Mouse (Mus musculus) lung, adult 18-20 months (tissue): ENCODE measurements around the gene Higd1a.

Experiments
- DNase-seq, 2 experiments: peaks; one replicate each; pipeline ENCODE4 v3.0.0; 2022; ENCODE audit warnings: mixed read lengths in 2 of 2

Gene Higd1a

GRCm38 (mm10) chr9:121858153-121858488 is at the start of gene Higd1a:
Gene Higd1a (minus strand): TSS chr9:121858362.
- DNase-seq: no peak

- DNase-seq: peak in 1 of 2 experiments; percentile 1
Measured at GRCm38 (mm10) chr9:121907356-121908070, 49.4 kb upstream of the Higd1a start.

- no peak for DNase-seq
Measured at GRCm38 (mm10) chr9:121906456-121906855, 48.3 kb upstream of the Higd1a start.

- no peak for DNase-seq
Measured at GRCm38 (mm10) chr9:121905556-121906185, 47.5 kb upstream of the Higd1a start.

- no peak for DNase-seq
Measured at GRCm38 (mm10) chr9:121904946-121905345, 46.8 kb upstream of the Higd1a start.

- DNase-seq: no peak
Measured at GRCm38 (mm10) chr9:121904319-121904718, 46.2 kb upstream of the Higd1a start.

GRCm38 (mm10) chr9:121903476-121904305 is 45.5 kb upstream of the Higd1a start:
- DNase-seq: peak in 1 of 2 experiments; percentile 5

GRCm38 (mm10) chr9:121901710-121902700 is 43.8 kb upstream of the Higd1a start:
- DNase-seq: peak in 1 of 2 experiments; percentile 4

GRCm38 (mm10) chr9:121900282-121900855 is 42.2 kb upstream of the Higd1a start:
- DNase-seq: peak in 1 of 2 experiments; percentile 3

GRCm38 (mm10) chr9:121899306-121899705 is 41.1 kb upstream of the Higd1a start:
- no peak for DNase-seq

- peak; percentile 60 to 74 for DNase-seq
Measured at GRCm38 (mm10) chr9:121898245-121898644, 40.1 kb upstream of the Higd1a start, which contains the start of gene Ackr2. Gene Ackr2 (plus strand): TSS chr9:121898355.

- DNase-seq: peak in 1 of 2 experiments; percentile 1
Measured at GRCm38 (mm10) chr9:121896820-121897219, 38.7 kb upstream of the Higd1a start.

- DNase-seq: peak; percentile 44 to 68
Measured at GRCm38 (mm10) chr9:121895392-121895993, 37.3 kb upstream of the Higd1a start.

GRCm38 (mm10) chr9:121894447-121894846 is 36.3 kb upstream of the Higd1a start:
- peak; percentile 43 to 60 for DNase-seq

GRCm38 (mm10) chr9:121892057-121892687 is 34.0 kb upstream of the Higd1a start:
- no peak for DNase-seq

- no peak for DNase-seq
Measured at GRCm38 (mm10) chr9:121891301-121891700, 33.1 kb upstream of the Higd1a start.

GRCm38 (mm10) chr9:121890441-121890941 is 32.3 kb upstream of the Higd1a start:
- peak; percentile 75 to 85 for DNase-seq

- DNase-seq: no peak
Measured at GRCm38 (mm10) chr9:121889927-121890440, 31.8 kb upstream of the Higd1a start.

- DNase-seq: peak; percentile 64 to 80
Measured at GRCm38 (mm10) chr9:121882015-121882457, 23.9 kb upstream of the Higd1a start.

- no peak for DNase-seq
Measured at GRCm38 (mm10) chr9:121881301-121881700, 23.1 kb upstream of the Higd1a start.
